Mouse (Mus musculus) frontal cortex, postnatal 10 days (tissue): ENCODE measurements at regions not wholly inside any gene's neighbourhood (a gene's known extent, or its start where the extent isn't known, plus 50 kb on each side); places are given as distances from the start of the nearest gene placed in this dataset.

Experiments
- DNase-seq, 2 experiments: peaks; one replicate each; pipeline ENCODE4 v3.0.0; 2022; ENCODE audit warnings: low spot score in 2 of 2, mixed read lengths in 1 of 2

GRCm38 (mm10) chr9:94382293-94382692 is 155.6 kb downstream of the 1190002N15Rik start:
- DNase-seq, result no peak

DNA sequence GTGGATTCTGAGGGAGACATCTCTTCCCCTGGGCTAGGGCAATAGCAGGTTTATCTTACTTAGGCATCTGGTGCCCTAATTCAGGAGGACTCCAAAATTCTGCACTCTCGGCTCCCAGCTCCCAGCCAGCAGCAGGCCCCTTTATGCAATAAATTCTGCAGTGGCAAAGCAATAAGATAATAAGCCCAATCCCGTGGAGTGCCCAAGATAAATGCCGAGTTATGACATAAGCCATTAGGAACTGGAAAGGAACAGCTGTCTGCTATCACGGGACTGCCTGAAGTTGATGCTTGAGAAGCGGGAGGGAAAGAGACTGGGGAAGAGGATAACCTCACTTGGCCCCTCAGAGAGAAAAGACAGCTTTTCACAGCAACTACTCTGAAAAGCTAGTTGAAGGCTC is 159.0 kb downstream of the 1190002N15Rik start:
- no peak for DNase-seq

GRCm38 (mm10) chr9:94378291-94378690 is 159.6 kb downstream of the 1190002N15Rik start:
- no peak for DNase-seq

- no peak for DNase-seq
Measured at GRCm38 (mm10) chr9:94377346-94378039, 160.4 kb downstream of the 1190002N15Rik start.

DNA sequence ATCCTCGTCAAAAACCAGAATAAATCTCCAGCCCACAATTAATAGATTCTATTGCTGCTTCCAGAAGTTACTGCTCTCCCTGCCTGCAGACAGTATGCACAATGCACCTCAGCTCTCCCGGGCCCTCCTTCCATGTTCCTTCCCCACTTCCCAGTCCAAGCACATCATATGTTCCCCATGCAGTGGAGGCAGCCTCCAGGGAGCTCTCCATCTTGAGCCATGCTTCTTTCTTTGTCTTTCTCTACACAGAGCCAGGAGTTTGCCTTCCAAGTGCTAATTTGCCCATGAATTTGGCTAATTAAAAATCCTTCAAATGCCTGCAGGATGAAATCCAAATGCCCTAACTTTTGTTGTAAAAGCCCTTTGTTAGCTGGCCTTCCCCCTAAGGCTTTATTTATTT is 166.9 kb downstream of the 1190002N15Rik start:
- no peak for DNase-seq

- DNase-seq, result no peak
Measured at GRCm38 (mm10) chr9:94368231-94368936, 169.5 kb downstream of the 1190002N15Rik start.

DNA sequence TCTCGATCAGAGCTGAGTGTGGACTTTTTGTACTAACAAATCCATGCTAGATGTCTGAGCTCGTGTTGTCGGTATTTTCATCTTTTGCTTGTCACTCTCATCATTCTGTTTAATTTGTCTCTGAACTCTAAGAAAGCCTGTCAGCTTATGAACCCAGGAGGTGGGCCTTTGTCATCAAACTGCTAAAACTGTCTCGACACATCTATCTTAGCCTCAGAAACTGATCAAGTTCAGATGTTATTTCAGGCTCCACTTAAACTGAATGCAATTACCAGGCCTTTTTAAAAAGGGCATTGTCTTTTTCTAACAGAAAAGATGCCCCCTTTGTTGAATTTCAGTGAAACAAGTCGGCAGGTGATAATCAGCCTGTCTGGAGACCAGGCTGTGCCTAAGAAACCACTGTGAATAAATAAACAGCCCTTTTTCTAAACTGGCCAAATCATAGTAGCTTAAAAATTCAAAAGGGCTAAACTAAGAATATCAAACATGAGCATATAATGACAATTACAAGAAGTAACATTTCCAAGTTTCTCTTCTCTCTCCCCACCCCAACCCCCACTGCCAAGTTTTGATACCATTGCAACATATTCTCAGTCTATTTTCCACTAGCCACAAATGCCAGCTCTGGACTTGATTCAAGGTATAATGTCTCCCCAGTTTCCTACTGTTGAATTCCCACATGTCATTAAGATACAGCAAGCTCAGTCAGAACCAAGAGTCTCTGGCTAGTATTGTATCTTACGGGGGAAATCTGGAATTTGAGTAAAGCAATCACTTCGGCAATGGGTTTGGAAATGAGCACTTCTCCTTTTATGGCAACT is 175.8 kb downstream of the 1190002N15Rik start:
- DNase-seq, result no peak

GRCm38 (mm10) chr9:94361011-94361410 is 176.9 kb downstream of the 1190002N15Rik start:
- no peak for DNase-seq

DNA sequence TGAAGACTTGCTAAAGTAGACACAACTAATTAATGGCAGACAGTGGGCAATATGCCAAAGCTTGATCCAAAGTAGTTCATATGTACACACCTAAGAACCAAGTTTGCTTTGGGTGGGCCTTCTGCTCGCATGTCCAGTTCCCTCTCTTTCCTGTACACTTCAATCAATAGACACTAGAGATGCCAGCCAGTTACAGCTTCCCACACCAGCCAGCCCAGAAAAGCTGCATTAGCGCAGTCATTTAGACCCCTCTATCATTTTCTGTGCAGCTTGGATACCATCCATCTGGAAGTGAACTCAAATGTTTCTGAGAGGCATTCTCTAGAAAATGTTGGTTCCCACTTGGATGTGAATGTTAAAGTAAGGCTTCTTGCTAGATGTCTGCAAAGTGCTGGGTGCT is 179.7 kb downstream of the 1190002N15Rik start:
- DNase-seq, result no peak

GRCm38 (mm10) chr9:94342011-94342410 is 195.9 kb downstream of the 1190002N15Rik start:
- no peak for DNase-seq

DNA sequence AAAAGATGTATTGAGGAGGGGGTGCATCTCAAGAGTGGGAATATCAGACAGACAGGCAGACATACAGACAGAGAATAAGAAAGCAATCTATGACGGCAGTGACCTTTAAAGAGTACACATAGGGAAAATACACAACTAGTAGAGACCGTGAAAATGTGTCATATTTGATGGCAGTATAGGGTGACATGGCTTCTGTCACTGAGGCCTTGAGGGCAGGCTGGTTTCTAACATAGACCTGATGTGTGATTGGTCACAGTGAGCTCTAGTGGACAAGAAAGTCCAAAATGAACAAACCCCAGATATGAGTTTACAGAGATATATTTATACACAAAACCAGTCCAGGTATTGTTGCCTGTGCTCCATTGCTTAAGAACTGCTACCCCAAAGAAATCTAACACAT is 196.3 kb downstream of the 1190002N15Rik start:
- no peak for DNase-seq

DNA sequence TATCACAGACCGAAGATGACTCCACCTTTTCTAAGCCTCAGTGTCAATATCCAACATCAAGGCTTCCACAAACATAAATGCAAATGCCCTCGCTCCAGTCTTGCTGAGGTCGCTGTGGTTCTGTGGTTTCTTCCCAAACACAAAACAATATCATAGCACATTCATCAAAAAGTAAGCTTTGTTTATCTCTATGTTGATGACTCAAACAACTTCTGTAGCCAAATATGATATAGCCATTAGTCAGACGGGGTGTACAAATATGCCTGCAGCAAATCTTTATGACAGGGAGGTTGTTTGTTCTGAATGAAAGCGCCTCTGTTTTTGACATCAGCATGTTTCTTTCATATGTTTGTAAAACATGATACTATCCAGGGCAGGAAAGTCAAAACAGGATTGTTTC is 204.4 kb downstream of the 1190002N15Rik start:
- DNase-seq, result no peak

GRCm38 (mm10) chr9:94323011-94323410 is 214.9 kb downstream of the 1190002N15Rik start:
- DNase-seq, result no peak

DNA sequence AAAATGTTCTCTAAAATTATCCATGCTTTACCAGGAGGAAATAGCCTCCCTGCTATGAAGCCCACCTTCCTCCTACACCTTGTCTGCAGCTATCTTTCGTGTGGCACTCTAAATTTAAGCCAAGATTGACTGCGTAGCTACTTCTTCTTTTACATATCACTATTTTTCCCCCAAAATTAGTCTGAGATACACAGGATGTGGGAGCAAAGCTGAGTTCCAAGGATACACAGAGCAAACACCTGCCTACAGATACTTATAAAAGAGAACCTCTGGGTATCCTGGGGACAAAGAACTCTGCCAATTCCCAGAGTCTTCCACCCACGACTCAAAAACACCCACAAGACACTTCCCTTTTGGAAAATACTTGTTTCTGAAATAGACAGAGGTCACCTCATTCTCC is 235.3 kb downstream of the 1190002N15Rik start:
- DNase-seq, result no peak

- DNase-seq, result no peak
Measured at GRCm38 (mm10) chr9:94301896-94302295, 236.0 kb downstream of the 1190002N15Rik start.

GRCm38 (mm10) chr9:94295431-94295830 is 242.4 kb downstream of the 1190002N15Rik start:
- DNase-seq, result no peak

DNA sequence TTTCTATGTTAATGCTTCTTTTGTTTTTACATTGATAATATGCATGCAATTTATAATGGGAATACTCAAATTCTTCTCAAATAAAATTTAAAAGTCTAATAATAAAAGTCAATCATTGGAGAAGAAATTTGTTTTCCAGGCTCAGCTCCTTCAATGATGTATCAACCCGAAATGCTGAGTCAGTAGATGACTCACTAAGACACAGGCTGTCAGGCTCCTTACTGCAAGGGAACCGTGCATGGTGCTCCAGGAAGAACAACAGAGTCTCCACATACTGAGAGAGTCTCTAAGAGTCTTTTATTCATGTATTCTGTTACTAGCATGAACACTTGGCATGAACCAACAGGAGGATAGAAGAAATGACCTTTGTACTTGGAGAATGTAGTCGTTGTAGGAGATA is 245.7 kb downstream of the 1190002N15Rik start:
- no peak for DNase-seq

GRCm38 (mm10) chr9:94289546-94289945 is 248.3 kb downstream of the 1190002N15Rik start:
- DNase-seq, result no peak

GRCm38 (mm10) chr9:94287559-94287958 is 250.3 kb downstream of the 1190002N15Rik start:
- DNase-seq, result no peak

GRCm38 (mm10) chr9:94278657-94279585 is 259.0 kb downstream of the 1190002N15Rik start:
- DNase-seq, result peak; percentile 14 to 17

DNA sequence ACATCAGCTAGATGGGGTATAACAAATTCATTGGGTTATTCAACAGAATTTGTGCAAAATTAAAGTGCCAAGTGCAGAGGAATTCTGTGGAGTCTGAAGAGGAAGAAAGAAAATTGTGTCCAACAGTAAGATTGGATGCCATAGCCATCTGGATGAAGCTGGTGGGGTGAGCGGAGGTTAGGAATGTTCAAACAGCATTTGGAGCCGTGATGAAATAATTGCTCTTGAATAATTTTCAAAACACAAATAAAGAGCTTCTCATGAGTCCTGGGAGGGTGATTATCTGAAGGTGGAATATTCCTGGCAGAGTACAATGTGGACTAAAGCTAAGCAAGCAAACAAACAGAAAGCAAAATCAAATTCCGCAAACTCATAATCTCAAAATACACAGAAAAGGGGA is 260.8 kb downstream of the 1190002N15Rik start:
- DNase-seq, result no peak
